Mouse (Mus musculus) lung, embryonic 14.5 days (tissue): ENCODE results near the gene Sulf2. TPM values are rescaled to one million over a fixed set of nuclear protein-coding genes. Genes with fewer than 3 reads are reported as not detected.

Source experiments
- ATAC-seq: fragments of 200-750 bp; cut with Nextera tagmentation; 2 replicates; pipeline ENCODE4 v1.8.0; 2017; ENCODE audit warnings: mild to moderate bottlenecking, moderate TSS enrichment, moderate library complexity; ENCODE audit not compliant: insufficient read depth
- DNase-seq: peaks from one replicate; pipeline ENCODE4 v3.0.0-alpha.2; 2015
- H3K27ac ChIP-seq: fragments of 300-500 bp; sonication (generic); 2 replicates; pipeline ENCODE4 v1.5.1; 2014; ENCODE audit warnings: low read depth, mild to moderate bottlenecking, moderate library complexity
- H3K27me3 ChIP-seq: fragments of 300-500 bp; sonication (generic); 2 replicates; pipeline ENCODE4 v1.6.1; 2014; ENCODE audit warnings: low read length, control low read depth; ENCODE audit not compliant: insufficient read depth
- H3K36me3 ChIP-seq: fragments of 300-500 bp; sonication (generic); 2 replicates; pipeline ENCODE4 v1.6.1; 2014; ENCODE audit warnings: control low read depth; ENCODE audit not compliant: insufficient read depth
- H3K4me1 ChIP-seq: fragments of 300-500 bp; sonication (generic); 2 replicates; pipeline ENCODE4 v1.6.1; 2014; ENCODE audit warnings: antibody characterized with exemption, control low read depth; ENCODE audit not compliant: insufficient read depth
- H3K4me2 ChIP-seq: fragments of 300-500 bp; sonication (generic); 2 replicates; pipeline ENCODE4 v1.6.1; 2014; ENCODE audit warnings: mild to moderate bottlenecking
- H3K4me3 ChIP-seq: fragments of 300-500 bp; sonication (generic); 2 replicates; pipeline ENCODE4 v1.5.1; 2014; ENCODE audit warnings: low read depth, low read length
- H3K9ac ChIP-seq: fragments of 300-500 bp; sonication (generic); 2 replicates; pipeline ENCODE4 v1.6.1; 2014
- H3K9me3 ChIP-seq: fragments of 300-500 bp; sonication (generic); 2 replicates; pipeline ENCODE4 v1.6.1; 2016; ENCODE audit warnings: low read depth, low read length, control low read depth
- CTCF ChIP-seq: IDR thresholded peaks from 2 replicates; pipeline ENCODE4 v1.5.1; 2016; ENCODE audit warnings: antibody characterized with exemption, low read depth
- WGBS: fragments of 180-500 bp; shearing (Covaris S2); extraction: QIAGEN DNeasy Blood & Tissue Kit; methylation state at CpG from one replicate; pipeline ENCODE4 v1.1.7; 2014; 5-methylcytosine and 5-hydroxymethylcytosine counted together
- polyA plus RNA-seq: library from polyadenylated mRNA; unstranded; fragments of >200 nt; fragmentation: Nextera tagmentation; extraction: Ambion mirVana; gene quantifications from 2 replicates; pipeline ENCODE4 v1.2.1, GENCODE M21; 2014

Sulf2 gene
- polyA plus RNA-seq, 1 experiment from 2014 or later: 57.6 TPM

GRCm38 (mm10) chr2:166080967-166081750 is 74.3 kb downstream of the Sulf2 start:
- 0 out of 2 replicates have a peak, but pooled peaks cover 4% of the 10 kb centered on the region for H3K4me1 ChIP-seq
- peak overlapping the region; percentile 41; the same call in 1 of the 2 replicates for H3K4me2 ChIP-seq
- peaks cover 6% of the 10 kb centered on the region; the same call in 1 of the 2 replicates for H3K36me3 ChIP-seq
- TF ChIP-seq CTCF: no peak
- ATAC-seq (peak; percentile 5; the same call in 1 of the 2 replicates), DNase-seq (peak; percentile 66)
- no peak overlapping the region for H3K4me3 ChIP-seq
- no peaks in the 10 kb centered on the region for H3K9me3 ChIP-seq
- 76% methylated on average over 21 of the region's 21 CpGs for WGBS
- 0 out of 2 replicates have a peak overlapping the region, but pooled peaks have one; percentile 5 for H3K9ac ChIP-seq
- H3K27me3 ChIP-seq: no peaks in the 10 kb centered on the region
- peak overlapping the region; percentile 77; the same call in 1 of the 2 replicates for H3K27ac ChIP-seq

GRCm38 (mm10) chr2:166079961-166080885 is 75.2 kb downstream of the Sulf2 start:
- Histone ChIP-seq H3K9ac (0 out of 2 replicates have a peak overlapping the region, but pooled peaks have one; percentile 5), H3K4me2 (peak overlapping the region; percentile 41; the same call in 1 of the 2 replicates)

GRCm38 (mm10) chr2:166079231-166079630 is 76.2 kb downstream of the Sulf2 start:
- WGBS: 93% methylated on average over 14 of the region's 14 CpGs
- ATAC-seq: no peak
- peaks cover 3% of the 10 kb centered on the region; the same call in 1 of the 2 replicates for H3K36me3 ChIP-seq

More at GRCm38 (mm10) chr2:166079961-166080885, 75.2 kb downstream of the Sulf2 start:
- H3K27ac ChIP-seq: peak overlapping the region; percentile 77; the same call in 1 of the 2 replicates
- H3K9me3 ChIP-seq: no peaks in the 10 kb centered on the region
- ATAC-seq: peak; percentile 73
- 48% methylated on average over 17 of the region's 17 CpGs for WGBS
- no peak for TF ChIP-seq CTCF
- H3K4me3 ChIP-seq: no peak overlapping the region
- peaks cover 3% of the 10 kb centered on the region; the same call in 1 of the 2 replicates for H3K36me3 ChIP-seq
- DNase-seq: peak; percentile 82
- no peaks in the 10 kb centered on the region for H3K27me3 ChIP-seq
- 0 out of 2 replicates have a peak, but pooled peaks cover 4% of the 10 kb centered on the region for H3K4me1 ChIP-seq

GRCm38 (mm10) chr2:166077371-166077770 is 78.1 kb downstream of the Sulf2 start:
- 89% methylated on average over 9 of the region's 9 CpGs for WGBS
- no peak for TF ChIP-seq CTCF
- Histone ChIP-seq H3K4me2 (no peak overlapping the region), H3K9me3 (no peaks in the 10 kb centered on the region), H3K4me1 (0 out of 2 replicates have a peak, but pooled peaks cover 4% of the 10 kb centered on the region), H3K4me3 (no peak overlapping the region), H3K27ac (no peak overlapping the region), H3K36me3 (peaks cover 14% of the 10 kb centered on the region; the same call in 1 of the 2 replicates), H3K27me3 (no peaks in the 10 kb centered on the region), H3K9ac (no peak overlapping the region)
- DNase-seq: no peak
- no peak for ATAC-seq

More at GRCm38 (mm10) chr2:166079231-166079630, 76.2 kb downstream of the Sulf2 start:
- no peak; the same call in 1 of the 2 replicates for TF ChIP-seq CTCF
- no peaks in the 10 kb centered on the region for H3K27me3 ChIP-seq
- no peak overlapping the region for H3K27ac ChIP-seq
- H3K9ac ChIP-seq: no peak overlapping the region
- H3K4me3 ChIP-seq: no peak overlapping the region
- no peaks in the 10 kb centered on the region for H3K9me3 ChIP-seq
- H3K4me2 ChIP-seq: no peak overlapping the region
- DNase-seq: no peak
- H3K4me1 ChIP-seq: 0 out of 2 replicates have a peak, but pooled peaks cover 4% of the 10 kb centered on the region

GRCm38 (mm10) chr2:166074322-166074721 is 81.1 kb downstream of the Sulf2 start:
- Histone ChIP-seq H3K4me2 (no peak overlapping the region), H3K36me3 (peaks cover 43% of the 10 kb centered on the region), H3K27ac (no peak overlapping the region), H3K4me1 (no peaks in the 10 kb centered on the region), H3K27me3 (no peaks in the 10 kb centered on the region), H3K9ac (no peak overlapping the region), H3K9me3 (no peaks in the 10 kb centered on the region), H3K4me3 (no peak overlapping the region)
- no peak for TF ChIP-seq CTCF
- 63% methylated on average over 6 of the region's 6 CpGs for WGBS
- no peak for DNase-seq
- ATAC-seq: no peak

- no peaks in the 10 kb centered on the region for H3K4me1 ChIP-seq
- H3K36me3 ChIP-seq: peaks cover 53% of the 10 kb centered on the region
- DNase-seq (no peak), ATAC-seq (no peak)
- TF ChIP-seq CTCF: no peak
- WGBS: 69% methylated on average over 10 of the region's 10 CpGs
- no peak overlapping the region for H3K9ac ChIP-seq
- no peak overlapping the region for H3K4me3 ChIP-seq
- no peaks in the 10 kb centered on the region for H3K9me3 ChIP-seq
- no peaks in the 10 kb centered on the region for H3K27me3 ChIP-seq
- H3K27ac ChIP-seq: no peak overlapping the region
- H3K4me2 ChIP-seq: no peak overlapping the region
Measured at GRCm38 (mm10) chr2:166073082-166073481, 82.4 kb downstream of the Sulf2 start.
